Mouse (Mus musculus): ENCODE data around the gene Aebp2. TPM values are rescaled to one million over a fixed set of nuclear protein-coding genes. Genes with fewer than 3 reads are reported as not detected.
"Not testable (repeated sequence)": the region's sequence is repeated elsewhere in the genome, so short reads cannot be mapped to it uniquely, and the experiment has no call there.

The Aebp2 gene
- polyA plus RNA-seq, 2 experiments, result 23.3 to 67.4 TPM

GRCm38 (mm10) chr6:140603228-140603944 lies 19.1 kb upstream of the Aebp2 start:
- H3K4me2 ChIP-seq (replicated peaks; ENCODE audit: low read depth, low read length, severe bottlenecking), result no peak overlapping the region
- peaks cover 10% of the 10 kb centered on the region; the same call in 1 of the 2 replicates for H3K4me1 ChIP-seq (ENCODE audit: control insufficient read depth, insufficient read depth, low read length)
- H3K9me3 ChIP-seq (ENCODE audit: control insufficient read depth, low read length), result no peaks in the 10 kb centered on the region
- peak; percentile 31 for DNase-seq (ENCODE audit: low spot score)
- no peak for TF ChIP-seq POLR2A (IDR thresholded peaks at IDR 0.05; ENCODE audit: borderline replicate concordance, extremely low read depth, insufficient read depth, insufficient read length)
- 0 out of 2 replicates have a peak, but pooled peaks cover 3% of the 10 kb centered on the region for H3K36me3 ChIP-seq (ENCODE audit: control insufficient read depth, insufficient read depth, low read length)
- no peak overlapping the region for H3K4me3 ChIP-seq (replicated peaks; ENCODE audit: low read length)
- no peak overlapping the region for H3K27ac ChIP-seq (replicated peaks; ENCODE audit: low read depth, low read length)
- 23% methylated on average over 8 of the region's 8 CpGs for WGBS
- no peaks in the 10 kb centered on the region for H3K27me3 ChIP-seq (ENCODE audit: control insufficient read depth, insufficient read depth, low read length)
- ATAC-seq (ENCODE audit: low FRiP score, low read depth), result peak; percentile 31; the same call in 1 of the 2 replicates
- H3K9ac ChIP-seq (ENCODE audit: low read depth, low read length, severe bottlenecking), result no peak overlapping the region

- H3K36me3 ChIP-seq (ENCODE audit: control insufficient read depth, insufficient read depth, low read length); DNase-seq (ENCODE audit: low spot score); H3K4me2 ChIP-seq (replicated peaks; ENCODE audit: low read depth, low read length, severe bottlenecking); H3K4me3 ChIP-seq (replicated peaks; ENCODE audit: low read length); H3K27ac ChIP-seq (replicated peaks; ENCODE audit: low read depth, low read length); ATAC-seq (ENCODE audit: low FRiP score, low read depth); H3K9ac ChIP-seq (ENCODE audit: low read depth, low read length, severe bottlenecking); H3K27me3 ChIP-seq (ENCODE audit: control insufficient read depth, insufficient read depth, low read length); H3K9me3 ChIP-seq (ENCODE audit: control insufficient read depth, low read length): not testable (repeated sequence)
- WGBS, result 89% methylated on average over 5 of the region's 5 CpGs
- H3K4me1 ChIP-seq (ENCODE audit: control insufficient read depth, insufficient read depth, low read length), result peaks cover 10% of the 10 kb centered on the region; the same call in 1 of the 2 replicates
These were observed 17.3 kb upstream of the Aebp2 start for GRCm38 (mm10) chr6:140605173-140605572.

GRCm38 (mm10) chr6:140605732-140606131 lies 16.7 kb upstream of the Aebp2 start:
- no peak for ATAC-seq (ENCODE audit: low FRiP score, low read depth)
- Histone ChIP-seq H3K36me3 (ENCODE audit: control insufficient read depth, insufficient read depth, low read length) (no peaks in the 10 kb centered on the region), H3K27me3 (ENCODE audit: control insufficient read depth, insufficient read depth, low read length) (no peaks in the 10 kb centered on the region), H3K4me1 (ENCODE audit: control insufficient read depth, insufficient read depth, low read length) (peaks cover 10% of the 10 kb centered on the region; the same call in 1 of the 2 replicates), H3K4me3 (replicated peaks; ENCODE audit: low read length) (no peak overlapping the region), H3K9ac (ENCODE audit: low read depth, low read length, severe bottlenecking) (no peak overlapping the region), H3K27ac (replicated peaks; ENCODE audit: low read depth, low read length) (no peak overlapping the region), H3K9me3 (ENCODE audit: control insufficient read depth, low read length) (no peaks in the 10 kb centered on the region), H3K4me2 (replicated peaks; ENCODE audit: low read depth, low read length, severe bottlenecking) (no peak overlapping the region)
- TF ChIP-seq POLR2A (IDR thresholded peaks at IDR 0.05; ENCODE audit: borderline replicate concordance, extremely low read depth, insufficient read depth, insufficient read length), result no peak
- DNase-seq (ENCODE audit: low spot score), result no peak
- WGBS, result 71% methylated on average over 3 of the region's 3 CpGs

GRCm38 (mm10) chr6:140606534-140606933 lies 15.9 kb upstream of the Aebp2 start:
- Histone ChIP-seq H3K4me3 (replicated peaks; ENCODE audit: low read length) (no peak overlapping the region), H3K9me3 (ENCODE audit: control insufficient read depth, low read length) (no peaks in the 10 kb centered on the region), H3K4me2 (replicated peaks; ENCODE audit: low read depth, low read length, severe bottlenecking) (no peak overlapping the region), H3K4me1 (ENCODE audit: control insufficient read depth, insufficient read depth, low read length) (peaks cover 10% of the 10 kb centered on the region; the same call in 1 of the 2 replicates), H3K27ac (replicated peaks; ENCODE audit: low read depth, low read length) (no peak overlapping the region), H3K9ac (ENCODE audit: low read depth, low read length, severe bottlenecking) (no peak overlapping the region), H3K27me3 (ENCODE audit: control insufficient read depth, insufficient read depth, low read length) (no peaks in the 10 kb centered on the region), H3K36me3 (ENCODE audit: control insufficient read depth, insufficient read depth, low read length) (no peaks in the 10 kb centered on the region)
- ATAC-seq (ENCODE audit: low FRiP score, low read depth) (no peak), DNase-seq (ENCODE audit: low spot score) (no peak)
- 55% methylated on average over 10 of the region's 10 CpGs for WGBS
- no peak for TF ChIP-seq POLR2A (IDR thresholded peaks at IDR 0.05; ENCODE audit: borderline replicate concordance, extremely low read depth, insufficient read depth, insufficient read length)

GRCm38 (mm10) chr6:140608666-140609065 lies 13.8 kb upstream of the Aebp2 start:
- H3K4me3 ChIP-seq (replicated peaks; ENCODE audit: low read length), result no peak overlapping the region
- H3K9ac ChIP-seq (ENCODE audit: low read depth, low read length, severe bottlenecking), result no peak overlapping the region
- ATAC-seq (ENCODE audit: low FRiP score, low read depth), result no peak
- no peak overlapping the region for H3K4me2 ChIP-seq (replicated peaks; ENCODE audit: low read depth, low read length, severe bottlenecking)
- peaks cover 10% of the 10 kb centered on the region; the same call in 1 of the 2 replicates for H3K4me1 ChIP-seq (ENCODE audit: control insufficient read depth, insufficient read depth, low read length)
- DNase-seq (ENCODE audit: low spot score), result no peak
- no peak overlapping the region for H3K27ac ChIP-seq (replicated peaks; ENCODE audit: low read depth, low read length)
- WGBS, result 96% methylated on average over 6 of the region's 6 CpGs
- no peaks in the 10 kb centered on the region for H3K27me3 ChIP-seq (ENCODE audit: control insufficient read depth, insufficient read depth, low read length)
- TF ChIP-seq POLR2A (IDR thresholded peaks at IDR 0.05; ENCODE audit: borderline replicate concordance, extremely low read depth, insufficient read depth, insufficient read length), result no peak
- no peaks in the 10 kb centered on the region for H3K9me3 ChIP-seq (ENCODE audit: control insufficient read depth, low read length)
- H3K36me3 ChIP-seq (ENCODE audit: control insufficient read depth, insufficient read depth, low read length), result no peaks in the 10 kb centered on the region

All from limb, embryonic 14.5 days (tissue).